Mouse (Mus musculus) stomach, embryonic 15.5 days (tissue): ENCODE data around the gene Slc24a3. TPM values are rescaled to one million over a fixed set of nuclear protein-coding genes. Genes with fewer than 3 reads are reported as not detected.
A peak's percentile ranks its signal among the peaks of the same experiment; 100 is the strongest.

ENCODE experiments used
- ATAC-seq: fragments of 200-750 bp; cut with Nextera tagmentation; 2 replicates; pipeline ENCODE4 v1.8.0; 2017; ENCODE audit warnings: low read depth, moderate number of reproducible peaks, moderate TSS enrichment; ENCODE audit not compliant: insufficient read depth, low FRiP score
- H3K27ac ChIP-seq: fragments of 300-500 bp; sonication (generic); 2 replicates; pipeline ENCODE4 v1.5.1; 2015; ENCODE audit warnings: mild to moderate bottlenecking, inconsistent platforms
- H3K27me3 ChIP-seq: fragments of 300-500 bp; sonication (generic); replicated peaks from 2 replicates; pipeline ENCODE4 v1.6.1; 2015; ENCODE audit warnings: inconsistent platforms
- H3K36me3 ChIP-seq: fragments of 300-500 bp; sonication (generic); 2 replicates; pipeline ENCODE4 v1.6.1; 2015; ENCODE audit warnings: inconsistent platforms
- H3K4me1 ChIP-seq: fragments of 300-500 bp; sonication (generic); 2 replicates; pipeline ENCODE4 v1.6.1; 2015; ENCODE audit warnings: inconsistent platforms
- H3K4me2 ChIP-seq: fragments of 300-500 bp; sonication (generic); 2 replicates; pipeline ENCODE4 v1.6.1; 2015; ENCODE audit warnings: mild to moderate bottlenecking, inconsistent platforms
- H3K4me3 ChIP-seq: fragments of 300-500 bp; sonication (generic); replicated peaks from 2 replicates; pipeline ENCODE4 v1.5.1; 2015; ENCODE audit warnings: inconsistent platforms
- H3K9ac ChIP-seq: fragments of 300-500 bp; sonication (generic); 2 replicates; pipeline ENCODE4 v1.6.1; 2015; ENCODE audit warnings: inconsistent platforms
- H3K9me3 ChIP-seq: fragments of 300-500 bp; sonication (generic); 2 replicates; pipeline ENCODE4 v1.6.1; 2016; ENCODE audit warnings: inconsistent platforms
- WGBS: fragments of 180-500 bp; shearing (Covaris S2); methylation state at CpG from one replicate; pipeline ENCODE4 v1.1.7; 2015; 5-methylcytosine and 5-hydroxymethylcytosine counted together
- polyA plus RNA-seq: library from polyadenylated mRNA; unstranded; fragments of >200 nt; fragmentation: Nextera tagmentation; extraction: Ambion mirVana; gene quantifications from 2 replicates; pipeline ENCODE4 v1.2.1, GENCODE M21; 2015

The Slc24a3 gene
- polyA plus RNA-seq, 1 experiment from 2014 or later, result 5.4 TPM

- H3K4me1 ChIP-seq, result no peaks in the 10 kb centered on the region
- H3K4me2 ChIP-seq, result no peak overlapping the region
- H3K4me3 ChIP-seq, result no peak overlapping the region
- H3K9ac ChIP-seq, result no peak overlapping the region
- WGBS, result 82% methylated on average over 6 of the region's 6 CpGs
- no peak overlapping the region for H3K27ac ChIP-seq
- no peak for ATAC-seq
- 0 out of 2 replicates have a peak, but pooled peaks cover 7% of the 10 kb centered on the region for H3K27me3 ChIP-seq
- no peaks in the 10 kb centered on the region for H3K9me3 ChIP-seq
- no peaks in the 10 kb centered on the region for H3K36me3 ChIP-seq
Measured at GRCm38 (mm10) chr2:145165854-145166253, 1.7 kb upstream of the Slc24a3 start.

GRCm38 (mm10) chr2:145167051-145167663, 397 bp upstream of the Slc24a3 start:
- Histone ChIP-seq H3K9ac (peak overlapping the region; percentile 48), H3K27me3 (0 out of 2 replicates have a peak, but pooled peaks cover 7% of the 10 kb centered on the region), H3K4me2 (peak overlapping the region; percentile 85), H3K27ac (peak overlapping the region; percentile 77), H3K4me3 (peak overlapping the region; percentile 67), H3K9me3 (no peaks in the 10 kb centered on the region), H3K36me3 (no peaks in the 10 kb centered on the region), H3K4me1 (no peaks in the 10 kb centered on the region)
- WGBS, result under 1% methylated on average over 37 of the region's 38 CpGs
- peak; percentile 63 for ATAC-seq

- Histone ChIP-seq H3K9ac (peak overlapping the region; percentile 48), H3K36me3 (no peaks in the 10 kb centered on the region), H3K4me2 (peak overlapping the region; percentile 85), H3K4me1 (no peaks in the 10 kb centered on the region), H3K4me3 (peak overlapping the region; percentile 67), H3K9me3 (no peaks in the 10 kb centered on the region), H3K27me3 (0 out of 2 replicates have a peak, but pooled peaks cover 7% of the 10 kb centered on the region), H3K27ac (peak overlapping the region; percentile 77)
- WGBS, result 9% methylated on average over 10 of the region's 10 CpGs
- ATAC-seq, result peak; percentile 20; the same call in 1 of the 2 replicates
Measured at GRCm38 (mm10) chr2:145168405-145168971, 934 bp downstream of the Slc24a3 start.

- WGBS, result 85% methylated on average over 4 of the region's 4 CpGs
- Histone ChIP-seq H3K9ac (no peak overlapping the region), H3K9me3 (no peaks in the 10 kb centered on the region)
Measured at GRCm38 (mm10) chr2:145172978-145173655, 5.6 kb downstream of the Slc24a3 start.

GRCm38 (mm10) chr2:145175036-145175435, 7.5 kb downstream of the Slc24a3 start:
- no peak overlapping the region for H3K4me2 ChIP-seq
- no peaks in the 10 kb centered on the region for H3K4me1 ChIP-seq
- no peaks in the 10 kb centered on the region for H3K27me3 ChIP-seq
- H3K4me3 ChIP-seq, result no peak overlapping the region
- no peaks in the 10 kb centered on the region for H3K36me3 ChIP-seq
- WGBS, result 85% methylated on average over 7 of the region's 7 CpGs
- no peak for ATAC-seq
- no peak overlapping the region for H3K27ac ChIP-seq
- no peaks in the 10 kb centered on the region for H3K9me3 ChIP-seq
- no peak overlapping the region for H3K9ac ChIP-seq

More at GRCm38 (mm10) chr2:145172978-145173655, 5.6 kb downstream of the Slc24a3 start:
- Histone ChIP-seq H3K4me1 (no peaks in the 10 kb centered on the region), H3K4me3 (no peak overlapping the region), H3K36me3 (no peaks in the 10 kb centered on the region), H3K4me2 (no peak overlapping the region), H3K27me3 (0 out of 2 replicates have a peak, but pooled peaks cover 7% of the 10 kb centered on the region), H3K27ac (no peak overlapping the region)
- ATAC-seq, result no peak

- no peaks in the 10 kb centered on the region for H3K9me3 ChIP-seq
- no peak for ATAC-seq
- WGBS, result 81% methylated on average over 8 of the region's 8 CpGs
- H3K4me1 ChIP-seq, result no peaks in the 10 kb centered on the region
- H3K9ac ChIP-seq, result no peak overlapping the region
- no peak overlapping the region for H3K4me3 ChIP-seq
- H3K36me3 ChIP-seq, result no peaks in the 10 kb centered on the region
- no peak overlapping the region for H3K27ac ChIP-seq
- H3K4me2 ChIP-seq, result no peak overlapping the region
- no peaks in the 10 kb centered on the region for H3K27me3 ChIP-seq
Measured at GRCm38 (mm10) chr2:145182410-145182809, 14.9 kb downstream of the Slc24a3 start.

- Histone ChIP-seq H3K36me3 (no peaks in the 10 kb centered on the region), H3K27me3 (no peaks in the 10 kb centered on the region), H3K9me3 (no peaks in the 10 kb centered on the region), H3K4me3 (no peak overlapping the region), H3K27ac (no peak overlapping the region), H3K9ac (no peak overlapping the region), H3K4me1 (no peaks in the 10 kb centered on the region), H3K4me2 (no peak overlapping the region)
- WGBS, result 71% methylated on average over 2 of the region's 2 CpGs
- no peak for ATAC-seq
Measured at GRCm38 (mm10) chr2:145188828-145189227, 21.3 kb downstream of the Slc24a3 start.

GRCm38 (mm10) chr2:145196043-145196442, 28.5 kb downstream of the Slc24a3 start:
- Histone ChIP-seq H3K36me3 (no peaks in the 10 kb centered on the region), H3K27ac (no peak overlapping the region), H3K9me3 (no peaks in the 10 kb centered on the region), H3K4me3 (no peak overlapping the region), H3K4me1 (no peaks in the 10 kb centered on the region), H3K4me2 (no peak overlapping the region), H3K27me3 (no peaks in the 10 kb centered on the region), H3K9ac (no peak overlapping the region)
- no peak for ATAC-seq
- 64% methylated on average over 3 of the region's 3 CpGs for WGBS

- Histone ChIP-seq H3K4me2 (no peak overlapping the region), H3K27me3 (no peaks in the 10 kb centered on the region), H3K4me3 (no peak overlapping the region), H3K9ac (no peak overlapping the region), H3K9me3 (no peaks in the 10 kb centered on the region), H3K36me3 (no peaks in the 10 kb centered on the region), H3K4me1 (no peaks in the 10 kb centered on the region), H3K27ac (no peak overlapping the region)
- 85% methylated on average over 7 of the region's 7 CpGs for WGBS
- no peak for ATAC-seq
Measured at GRCm38 (mm10) chr2:145196501-145197042, 29.0 kb downstream of the Slc24a3 start.

GRCm38 (mm10) chr2:145197076-145197475, 29.5 kb downstream of the Slc24a3 start:
- WGBS, result 82% methylated on average over 4 of the region's 4 CpGs
- Histone ChIP-seq H3K9ac (no peak overlapping the region), H3K36me3 (no peaks in the 10 kb centered on the region), H3K27me3 (no peaks in the 10 kb centered on the region), H3K4me1 (no peaks in the 10 kb centered on the region), H3K27ac (no peak overlapping the region), H3K4me2 (no peak overlapping the region), H3K4me3 (no peak overlapping the region), H3K9me3 (no peaks in the 10 kb centered on the region)
- ATAC-seq, result no peak

GRCm38 (mm10) chr2:145213587-145213986, 46.0 kb downstream of the Slc24a3 start:
- Histone ChIP-seq H3K9me3 (no peaks in the 10 kb centered on the region), H3K4me1 (no peaks in the 10 kb centered on the region), H3K27ac (no peak overlapping the region), H3K4me3 (no peak overlapping the region), H3K27me3 (no peaks in the 10 kb centered on the region), H3K36me3 (no peaks in the 10 kb centered on the region), H3K9ac (no peak overlapping the region), H3K4me2 (no peak overlapping the region)
- WGBS, result 92% methylated on average over 11 of the region's 11 CpGs
- no peak for ATAC-seq
